Mouse (Mus musculus): ENCODE results near the gene Aplp1. TPM values are rescaled to one million over a fixed set of nuclear protein-coding genes. Genes with fewer than 3 reads are reported as not detected.

Gene Aplp1
- total RNA-seq, 2 experiments from 2014 or later, result 1,098 to 1,148 TPM

GRCm38 (mm10) chr7:30456487-30456886 is 11.2 kb upstream of the Aplp1 start:
- DNase-seq (ENCODE audit: low spot score in 2 of 2), result no peak
- intact Hi-C loops (cut with DNase I), result no loop called here

- no peak for DNase-seq (ENCODE audit: low spot score in 2 of 2)
- intact Hi-C loops (cut with DNase I), result no loop called here
These were observed 8.9 kb upstream of the Aplp1 start for GRCm38 (mm10) chr7:30454259-30454658.

GRCm38 (mm10) chr7:30453766-30454165 is 8.4 kb upstream of the Aplp1 start:
- DNase-seq (ENCODE audit: low spot score in 2 of 2), result no peak
- intact Hi-C loops (cut with DNase I), result no loop called here

- no peak for DNase-seq (ENCODE audit: low spot score in 2 of 2)
- intact Hi-C loops (cut with DNase I), result no loop called here
These were observed 8.0 kb upstream of the Aplp1 start for GRCm38 (mm10) chr7:30453327-30453726.

- intact Hi-C loops (cut with DNase I), result no loop called here
- no peak for DNase-seq (ENCODE audit: low spot score in 2 of 2)
These were observed 4.9 kb upstream of the Aplp1 start for GRCm38 (mm10) chr7:30450241-30450640.

- intact Hi-C loops (cut with DNase I), result loop anchor here (5.0 kb wide), 1 partner anchor 48 kb away; the partner anchor contains the start of gene Prodh2
- peak; percentile 83 to 92 for DNase-seq (ENCODE audit: low spot score in 2 of 2)
These were observed 973 bp downstream of the Aplp1 start for GRCm38 (mm10) chr7:30444154-30444970.

- intact Hi-C loops (cut with DNase I), result loop anchor here (5.0 kb wide), 1 partner anchor 49 kb away; the partner anchor contains the start of gene Prodh2
- DNase-seq (ENCODE audit: low spot score in 2 of 2), result no peak
These were observed 1.6 kb downstream of the Aplp1 start for GRCm38 (mm10) chr7:30443696-30444095.

GRCm38 (mm10) chr7:30440697-30441096 is 4.6 kb downstream of the Aplp1 start:
- intact Hi-C loops (cut with DNase I), result loop anchor here (2.0 to 5.0 kb wide), 2 partner anchors 32 to 52 kb away; partner anchors contain the start of gene Prodh2
- DNase-seq (ENCODE audit: low spot score in 2 of 2), result peak; percentile 70 to 74

GRCm38 (mm10) chr7:30439734-30440133 is 5.6 kb downstream of the Aplp1 start:
- intact Hi-C loops (cut with DNase I), result loop anchor here (2.0 to 5.0 kb wide), 2 partner anchors 33 to 53 kb away; partner anchors contain the start of gene Prodh2
- DNase-seq (ENCODE audit: low spot score in 2 of 2), result no peak

- no peak for DNase-seq (ENCODE audit: low spot score in 2 of 2)
- intact Hi-C loops (cut with DNase I), result no loop called here
These were observed 8.5 kb downstream of the Aplp1 start for GRCm38 (mm10) chr7:30436879-30437278.

GRCm38 (mm10) chr7:30435156-30435555 is 10.2 kb downstream of the Aplp1 start:
- intact Hi-C loops (cut with DNase I), result no loop called here
- no peak for DNase-seq (ENCODE audit: low spot score in 2 of 2)

- DNase-seq (ENCODE audit: low spot score in 2 of 2), result no peak
- intact Hi-C loops (cut with DNase I), result loop anchor here (5.0 kb wide), 1 partner anchor 87 kb away; no protein-coding TSS in a partner anchor
These were observed 10.6 kb downstream of the Aplp1 start for GRCm38 (mm10) chr7:30434701-30435100.

- DNase-seq (ENCODE audit: low spot score in 2 of 2), result no peak
- intact Hi-C loops (cut with DNase I), result loop anchor here (5.0 kb wide), 1 partner anchor 87 kb away; no protein-coding TSS in a partner anchor
These were observed 11.1 kb downstream of the Aplp1 start for GRCm38 (mm10) chr7:30434238-30434637.

GRCm38 (mm10) chr7:30431793-30432192 is 13.5 kb downstream of the Aplp1 start:
- peak; percentile 91 to 93 for DNase-seq (ENCODE audit: low spot score in 2 of 2)

GRCm38 (mm10) chr7:30430191-30430590 is 15.1 kb downstream of the Aplp1 start:
- no peak for DNase-seq (ENCODE audit: low spot score in 2 of 2)
- intact Hi-C loops (cut with DNase I), result loop anchor here (2.0 to 5.0 kb wide), 2 partner anchors 57 to 83 kb away; no protein-coding TSS in a partner anchor

More at GRCm38 (mm10) chr7:30431793-30432192, 13.5 kb downstream of the Aplp1 start:
- intact Hi-C loops (cut with DNase I), result loop anchor here (2.0 to 5.0 kb wide), 2 partner anchors 59 to 84 kb away; no protein-coding TSS in a partner anchor

- intact Hi-C loops (cut with DNase I), result no loop called here
These were observed 16.0 kb downstream of the Aplp1 start for GRCm38 (mm10) chr7:30429327-30429726.

GRCm38 (mm10) chr7:30423071-30423641 is 22.2 kb downstream of the Aplp1 start:
- intact Hi-C loops (cut with DNase I), result no loop called here
- DNase-seq (ENCODE audit: low spot score in 2 of 2), result peak in 1 of 2 experiments; percentile 59

More at GRCm38 (mm10) chr7:30429327-30429726, 16.0 kb downstream of the Aplp1 start:
- no peak for DNase-seq (ENCODE audit: low spot score in 2 of 2)

- DNase-seq (ENCODE audit: low spot score in 2 of 2), result no peak
- intact Hi-C loops (cut with DNase I), result no loop called here
These were observed 22.8 kb downstream of the Aplp1 start for GRCm38 (mm10) chr7:30422560-30422959.

- intact Hi-C loops (cut with DNase I), result no loop called here
- DNase-seq (ENCODE audit: low spot score in 2 of 2), result peak; percentile 93 to 96
These were observed 23.4 kb downstream of the Aplp1 start for GRCm38 (mm10) chr7:30421890-30422435.

Measured in left cerebral cortex, postnatal 14 days (tissue).